Mouse (Mus musculus) forebrain, embryonic 14.5 days (tissue): ENCODE measurements around the gene Shroom1. TPM values are rescaled to one million over a fixed set of nuclear protein-coding genes. Genes with fewer than 3 reads are reported as not detected.

Experiments used
- ATAC-seq: fragments of 200-750 bp; cut with Nextera tagmentation; 2 replicates; pipeline ENCODE4 v1.8.0; 2017; ENCODE audit warnings: mild to moderate bottlenecking, moderate library complexity
- DNase-seq: peaks from one replicate; pipeline ENCODE4 v3.0.0-alpha.2; 2015; ENCODE audit warnings: low spot score
- H3K27ac ChIP-seq: fragments of 300-500 bp; sonication (generic); 2 replicates; pipeline ENCODE4 v1.5.1; 2014; ENCODE audit warnings: low read depth, mild to moderate bottlenecking, control low read depth, low read length, moderate library complexity
- H3K27me3 ChIP-seq: fragments of 300-500 bp; sonication (generic); replicated peaks from 2 replicates; pipeline ENCODE4 v1.6.1; 2014; ENCODE audit warnings: low read length, control low read depth, mixed read lengths; ENCODE audit not compliant: control insufficient read depth, insufficient read depth
- H3K36me3 ChIP-seq: fragments of 300-500 bp; sonication (generic); 2 replicates; pipeline ENCODE4 v1.6.1; 2014; ENCODE audit warnings: low read length, control low read depth; ENCODE audit not compliant: control insufficient read depth, insufficient read depth
- H3K4me1 ChIP-seq: fragments of 300-500 bp; sonication (generic); 2 replicates; pipeline ENCODE4 v1.6.1; 2014; ENCODE audit warnings: antibody characterized with exemption, low read length, control low read depth; ENCODE audit not compliant: control insufficient read depth, insufficient read depth
- H3K4me2 ChIP-seq: fragments of 300-500 bp; sonication (generic); 2 replicates; pipeline ENCODE4 v1.6.1; 2014; ENCODE audit warnings: mild to moderate bottlenecking, control low read depth, low read length
- H3K4me3 ChIP-seq: fragments of 300-500 bp; sonication (generic); 2 replicates; pipeline ENCODE4 v1.5.1; 2014; ENCODE audit warnings: low read depth, low read length, control low read depth
- H3K9ac ChIP-seq: fragments of 300-500 bp; sonication (generic); 2 replicates; pipeline ENCODE4 v1.6.1; 2014; ENCODE audit warnings: mild to moderate bottlenecking, low read length, control low read depth, moderate library complexity
- H3K9me3 ChIP-seq: fragments of 300-500 bp; sonication (generic); replicated peaks from 2 replicates; pipeline ENCODE4 v1.6.1; 2016; ENCODE audit warnings: low read length, control low read depth, mixed read lengths; ENCODE audit not compliant: control insufficient read depth
- WGBS: fragments of 180-500 bp; shearing (Covaris S2); extraction: QIAGEN DNeasy Blood & Tissue Kit; methylation state at CpG from one replicate; pipeline ENCODE4 v1.1.7; 2014; 5-methylcytosine and 5-hydroxymethylcytosine counted together
- polyA plus RNA-seq: library from polyadenylated mRNA; unstranded; fragments of >200 nt; fragmentation: Nextera tagmentation; extraction: Ambion mirVana; gene quantifications from 2 replicates; pipeline ENCODE4 v1.2.1, GENCODE M21; 2014

The Shroom1 gene
- polyA plus RNA-seq, 1 experiment from 2014 or later: 1.5 TPM

DNA sequence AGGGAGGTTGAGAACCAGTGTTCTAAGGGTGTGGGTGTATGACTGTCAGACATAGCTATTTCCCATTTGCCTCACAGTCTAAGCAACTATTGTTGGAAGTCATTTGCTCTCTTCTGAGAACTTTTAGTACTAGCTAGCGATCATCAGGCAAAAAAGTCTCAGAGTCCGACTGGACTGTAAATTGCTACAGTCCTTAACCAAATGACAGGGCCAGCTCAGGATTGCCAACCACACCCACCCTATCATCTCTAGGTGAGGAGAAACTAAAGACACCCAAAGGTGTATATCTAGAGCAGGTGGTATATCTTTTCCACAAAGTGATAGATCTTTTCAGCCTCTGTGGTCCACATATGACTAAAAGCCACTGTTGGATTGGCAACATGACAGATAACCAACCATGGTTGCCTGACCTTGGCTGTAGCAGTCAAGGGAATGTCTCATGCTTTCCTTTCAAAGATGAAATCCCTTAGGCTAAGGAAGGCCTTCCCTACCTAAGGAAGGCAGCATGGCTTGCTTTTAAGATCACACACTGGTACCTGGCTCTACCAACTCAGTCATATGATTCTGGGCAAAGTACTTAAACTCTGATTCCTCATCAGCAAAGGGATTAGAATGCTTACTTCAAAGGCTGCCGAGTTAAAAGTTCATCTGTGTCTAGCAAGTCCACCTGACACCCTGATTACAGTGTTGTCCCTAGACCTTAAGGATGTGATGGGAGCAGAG lies 28.9 kb upstream of the Shroom1 start:
- ATAC-seq (no peak), DNase-seq (no peak)
- no peak overlapping the region for H3K4me3 ChIP-seq
- peaks cover 7% of the 10 kb centered on the region for H3K36me3 ChIP-seq
- H3K4me2 ChIP-seq: no peak overlapping the region
- H3K4me1 ChIP-seq: peaks cover 8% of the 10 kb centered on the region; the same call in 1 of the 2 replicates
- no peak overlapping the region for H3K9ac ChIP-seq
- H3K27me3 ChIP-seq: no peaks in the 10 kb centered on the region
- no peaks in the 10 kb centered on the region for H3K9me3 ChIP-seq
- H3K27ac ChIP-seq: no peak overlapping the region
- WGBS: 91% methylated on average over 3 of the region's 3 CpGs

DNA sequence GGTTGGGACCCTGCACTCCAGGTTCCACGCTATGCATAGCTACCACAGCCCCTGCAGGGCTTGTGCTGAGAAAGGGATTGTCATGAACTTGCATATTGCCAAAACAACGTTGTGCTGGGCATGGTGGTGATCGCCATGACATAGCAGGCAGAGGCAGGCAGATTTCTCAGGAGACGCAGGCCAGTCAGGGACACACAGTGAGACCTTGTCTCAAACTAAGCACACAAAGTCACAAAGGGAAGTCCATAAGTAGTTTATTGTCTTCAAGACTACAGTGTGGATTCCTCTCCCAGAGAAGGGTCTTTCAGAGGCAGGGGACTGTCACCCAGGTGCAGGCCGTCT lies 28.3 kb upstream of the Shroom1 start:
- Histone ChIP-seq H3K36me3 (peaks cover 7% of the 10 kb centered on the region), H3K27ac (no peak overlapping the region), H3K4me2 (no peak overlapping the region), H3K9me3 (no peaks in the 10 kb centered on the region), H3K9ac (no peak overlapping the region), H3K27me3 (no peaks in the 10 kb centered on the region), H3K4me1 (peaks cover 8% of the 10 kb centered on the region; the same call in 1 of the 2 replicates), H3K4me3 (no peak overlapping the region)
- WGBS: 92% methylated on average over 5 of the region's 5 CpGs
- DNase-seq (no peak), ATAC-seq (no peak)

DNA sequence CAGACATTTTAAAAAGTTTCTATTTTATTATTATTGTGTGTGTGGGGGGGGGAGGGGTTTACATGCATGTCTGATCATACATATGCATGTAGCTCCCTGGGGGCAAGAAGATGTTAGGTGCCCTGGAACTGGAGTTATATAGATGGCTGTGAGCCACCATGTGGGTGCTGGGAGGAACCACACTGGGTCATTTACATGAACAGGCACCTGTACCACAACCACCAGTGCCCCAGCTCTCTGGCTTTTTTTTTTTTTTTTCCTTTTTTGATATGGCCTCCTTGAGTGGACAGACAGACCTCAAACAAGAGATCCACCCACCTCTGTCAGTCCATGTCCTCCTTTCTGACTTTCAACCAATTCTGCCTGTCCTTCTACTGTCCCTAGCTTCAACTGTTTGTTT lies 27.8 kb upstream of the Shroom1 start:
- H3K4me1 ChIP-seq: peaks cover 8% of the 10 kb centered on the region; the same call in 1 of the 2 replicates
- no peak overlapping the region for H3K27ac ChIP-seq
- no peak for DNase-seq
- H3K36me3 ChIP-seq: peaks cover 7% of the 10 kb centered on the region
- ATAC-seq: no peak
- no peak overlapping the region for H3K9ac ChIP-seq
- no peak overlapping the region for H3K4me3 ChIP-seq
- H3K9me3 ChIP-seq: no peaks in the 10 kb centered on the region
- no peaks in the 10 kb centered on the region for H3K27me3 ChIP-seq
- peak overlapping the region; percentile 92 for H3K4me2 ChIP-seq

DNA sequence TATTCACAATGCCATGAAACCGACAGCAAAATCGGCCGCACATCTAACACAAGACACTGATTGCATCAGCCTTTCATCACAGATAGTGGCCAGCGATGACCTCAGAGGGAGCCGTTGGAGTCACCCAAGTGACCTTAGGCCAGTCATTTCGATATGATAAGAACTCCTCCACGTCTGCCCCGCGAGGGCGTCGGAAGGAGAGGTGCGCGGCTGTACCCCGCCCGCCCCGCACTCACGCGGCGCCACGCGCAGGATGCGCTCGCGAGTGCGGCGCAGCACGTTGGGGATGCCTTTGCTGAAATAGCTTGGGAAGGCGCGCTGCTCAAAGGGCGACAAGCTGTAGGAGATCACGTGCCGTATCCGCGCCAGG lies 26.7 kb upstream of the Shroom1 start:
- Histone ChIP-seq H3K9me3 (no peaks in the 10 kb centered on the region), H3K4me2 (peak overlapping the region; percentile 92), H3K4me3 (peak overlapping the region; percentile 92), H3K27me3 (no peaks in the 10 kb centered on the region), H3K4me1 (peaks cover 8% of the 10 kb centered on the region; the same call in 1 of the 2 replicates), H3K36me3 (peaks cover 7% of the 10 kb centered on the region), H3K9ac (peak overlapping the region; percentile 88), H3K27ac (peak overlapping the region; percentile 66)
- no peak for DNase-seq
- ATAC-seq: peak; percentile 51; the same call in 1 of the 2 replicates
- WGBS: under 1% methylated on average over 34 of the region's 34 CpGs

DNA sequence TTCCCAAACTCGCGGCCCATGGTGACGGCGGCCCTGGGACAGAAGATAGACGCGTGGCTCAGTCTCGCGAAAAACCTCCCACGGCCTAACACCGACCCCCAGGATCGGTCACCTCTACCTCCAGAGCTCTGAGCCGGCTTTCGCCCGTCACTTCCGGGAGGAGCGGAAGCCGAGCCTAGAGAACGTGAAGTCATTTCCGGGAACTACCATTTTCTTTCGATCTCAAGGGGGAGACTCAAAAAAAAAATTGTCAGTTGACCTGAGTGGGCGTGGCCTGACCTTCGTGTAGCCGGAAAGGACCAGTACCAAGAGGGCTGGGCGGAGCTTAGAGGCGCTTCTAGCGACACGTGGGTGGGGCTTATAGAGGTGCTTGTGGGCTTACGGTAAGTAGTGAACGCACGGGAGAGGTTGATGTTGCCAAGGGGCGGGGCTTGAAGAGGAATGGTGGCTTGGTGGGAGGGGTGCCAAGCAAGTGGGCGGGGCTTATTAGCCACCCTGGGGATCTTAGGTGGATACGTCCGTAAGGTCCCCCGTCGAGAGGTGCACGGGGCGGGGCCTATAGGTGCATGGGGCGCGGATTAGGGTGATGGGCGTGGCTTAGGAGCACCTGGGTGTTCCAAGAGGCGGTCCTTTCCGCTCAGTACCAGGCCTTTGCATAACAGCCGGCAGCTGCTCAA lies 26.2 kb upstream of the Shroom1 start, which contains the start of the genes Uqcrq and Gdf9:
TSS of gene Uqcrq (minus strand) at position 162 of the 677 bp plus-strand sequence.
TSS of gene Gdf9 (plus strand) at position 354 of the 677 bp plus-strand sequence.
- Histone ChIP-seq H3K27me3 (no peaks in the 10 kb centered on the region), H3K27ac (peak within 1 kb of the TSS; percentile 67), H3K4me1 (peaks cover 8% of the 10 kb centered on the region; the same call in 1 of the 2 replicates), H3K4me2 (peak within 1 kb of the TSS; percentile 92), H3K9me3 (no peaks in the 10 kb centered on the region), H3K4me3 (peak within 1 kb of the TSS; percentile 92), H3K36me3 (peaks cover 7% of the 10 kb centered on the region), H3K9ac (peak within 1 kb of the TSS; percentile 88)
- DNase-seq (peak; percentile 100), ATAC-seq (peak; percentile 97)
- WGBS: under 1% methylated on average over 44 of the region's 44 CpGs

DNA sequence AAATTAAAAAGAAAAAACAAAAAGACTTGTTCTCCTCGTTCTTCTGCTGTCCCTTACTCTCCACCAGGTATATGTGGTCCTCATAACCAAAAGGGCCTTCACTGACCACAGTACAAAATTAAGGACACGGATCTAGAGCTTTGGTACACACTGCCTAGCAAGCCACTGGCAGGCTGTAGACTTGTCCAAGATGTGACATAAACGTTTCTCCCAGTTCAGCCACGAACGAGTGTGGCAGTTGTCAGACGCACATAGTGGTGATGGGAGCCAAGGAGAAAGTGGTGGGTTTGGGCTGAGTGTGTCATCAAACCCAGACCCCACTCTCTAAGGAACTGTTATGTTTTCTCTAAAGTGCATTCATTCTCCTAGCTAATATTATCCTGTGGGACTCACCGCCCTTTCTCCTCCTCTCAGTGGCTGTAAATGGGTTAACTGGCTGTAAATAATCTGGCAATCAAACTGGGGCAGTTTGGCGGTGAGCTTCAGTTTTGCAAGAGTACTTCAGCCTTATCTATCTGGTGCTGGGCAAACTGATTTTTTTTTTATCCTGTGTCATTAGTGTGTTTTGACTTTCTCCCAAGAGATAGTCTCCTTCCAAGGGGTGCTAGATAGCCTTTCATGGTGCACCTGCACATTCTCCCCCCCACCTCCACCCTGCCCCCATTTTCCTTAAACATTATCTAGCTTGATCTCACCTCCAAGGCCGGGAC lies 25.5 kb upstream of the Shroom1 start:
- Histone ChIP-seq H3K27ac (peak overlapping the region; percentile 67), H3K4me2 (peak overlapping the region; percentile 56), H3K4me1 (peaks cover 8% of the 10 kb centered on the region; the same call in 1 of the 2 replicates), H3K36me3 (peaks cover 7% of the 10 kb centered on the region), H3K27me3 (no peaks in the 10 kb centered on the region), H3K9ac (peak overlapping the region; percentile 52), H3K9me3 (no peaks in the 10 kb centered on the region), H3K4me3 (peak overlapping the region; percentile 92)
- ATAC-seq: peak; percentile 53
- 14% methylated on average over 9 of the region's 9 CpGs for WGBS
- DNase-seq: no peak

DNA sequence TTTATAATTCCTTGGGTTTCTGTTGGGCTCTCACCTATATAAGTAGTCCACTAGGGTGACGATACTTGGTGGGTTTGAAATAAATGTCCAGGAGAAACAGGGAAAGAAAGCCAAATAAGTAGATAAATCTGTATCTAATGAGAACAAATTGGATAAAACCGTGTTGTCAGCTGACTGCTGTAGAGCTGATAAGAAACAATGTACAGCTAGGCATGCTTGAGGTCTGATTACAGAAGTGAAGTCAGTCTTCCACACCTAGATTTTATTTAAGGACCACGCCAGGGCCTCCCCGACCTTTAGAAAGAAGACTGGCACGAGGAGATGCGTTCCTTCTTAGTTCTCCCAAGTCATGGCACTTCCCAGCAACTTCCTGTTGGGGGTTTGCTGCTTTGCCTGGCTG lies 23.9 kb upstream of the Shroom1 start:
- peaks cover 7% of the 10 kb centered on the region for H3K36me3 ChIP-seq
- no peak overlapping the region for H3K4me2 ChIP-seq
- H3K9me3 ChIP-seq: no peaks in the 10 kb centered on the region
- no peak overlapping the region for H3K4me3 ChIP-seq
- ATAC-seq: no peak
- H3K9ac ChIP-seq: no peak overlapping the region
- H3K27ac ChIP-seq: no peak overlapping the region
- H3K4me1 ChIP-seq: peaks cover 8% of the 10 kb centered on the region; the same call in 1 of the 2 replicates
- H3K27me3 ChIP-seq: no peaks in the 10 kb centered on the region
- 77% methylated on average over 6 of the region's 6 CpGs for WGBS
- DNase-seq: no peak

DNA sequence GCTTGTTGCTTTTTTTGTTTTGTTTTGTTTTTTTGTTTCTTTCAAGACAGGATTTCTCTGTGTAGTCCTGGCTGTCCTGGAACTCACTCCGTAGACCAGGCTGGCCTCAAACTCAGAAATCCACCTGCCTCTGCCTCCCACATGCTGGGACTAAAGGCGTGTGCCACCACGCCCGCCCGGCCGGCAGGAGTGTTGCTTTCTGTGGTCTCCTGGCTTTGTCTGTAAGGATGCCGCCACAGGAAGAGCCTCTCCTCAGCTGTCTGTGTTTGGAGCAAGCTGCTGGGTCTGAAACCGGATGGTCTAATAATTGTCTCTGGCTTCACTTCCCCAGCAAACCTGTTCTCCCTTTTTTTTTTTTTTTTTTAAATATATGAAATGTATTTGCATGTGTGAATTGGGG lies 21.5 kb upstream of the Shroom1 start:
- Histone ChIP-seq H3K27ac (no peak overlapping the region), H3K4me3 (no peak overlapping the region), H3K27me3 (no peaks in the 10 kb centered on the region), H3K4me1 (peaks cover 2% of the 10 kb centered on the region; the same call in 1 of the 2 replicates), H3K9me3 (no peaks in the 10 kb centered on the region), H3K4me2 (no peak overlapping the region), H3K36me3 (no peaks in the 10 kb centered on the region), H3K9ac (no peak overlapping the region)
- ATAC-seq: no peak
- 87% methylated on average over 8 of the region's 8 CpGs for WGBS
- DNase-seq: no peak
